Mouse (Mus musculus): ENCODE data around the gene Cped1. TPM values are rescaled to one million over a fixed set of nuclear protein-coding genes. Genes with fewer than 3 reads are reported as not detected.

The Cped1 gene
- polyA plus RNA-seq, 1 experiment from 2014 or later: 6.5 TPM

Other genes with a start within 250 kb of the Cped1 start
- gene Tspan12, start 133.4 kb upstream of the Cped1 start, polyA plus RNA-seq (2016; fragmentation: Nextera tagmentation; extraction: Ambion mirVana): 62.2 and 63.0 TPM in 2 replicates
- 47.2 and 47.5 TPM in 2 replicates for gene Ing3, start 36.3 kb upstream of the Cped1 start, polyA plus RNA-seq (2016; fragmentation: Nextera tagmentation; extraction: Ambion mirVana)

Data from neural tube, embryonic 12.5 days (tissue).